Mouse (Mus musculus): Measurements from ENCODE around the gene Lair1.

GRCm38 (mm10) chr7:3962017-3962416 is 101.0 kb downstream of the Lair1 start:
- no peak for TF ChIP-seq GATA1 (IDR thresholded peaks at IDR 0.05; ENCODE audit: borderline replicate concordance, low read length)
- TF ChIP-seq FLI1 (IDR thresholded peaks at IDR 0.05; ENCODE audit: low read length): no peak
